In the genomic region with DNA sequence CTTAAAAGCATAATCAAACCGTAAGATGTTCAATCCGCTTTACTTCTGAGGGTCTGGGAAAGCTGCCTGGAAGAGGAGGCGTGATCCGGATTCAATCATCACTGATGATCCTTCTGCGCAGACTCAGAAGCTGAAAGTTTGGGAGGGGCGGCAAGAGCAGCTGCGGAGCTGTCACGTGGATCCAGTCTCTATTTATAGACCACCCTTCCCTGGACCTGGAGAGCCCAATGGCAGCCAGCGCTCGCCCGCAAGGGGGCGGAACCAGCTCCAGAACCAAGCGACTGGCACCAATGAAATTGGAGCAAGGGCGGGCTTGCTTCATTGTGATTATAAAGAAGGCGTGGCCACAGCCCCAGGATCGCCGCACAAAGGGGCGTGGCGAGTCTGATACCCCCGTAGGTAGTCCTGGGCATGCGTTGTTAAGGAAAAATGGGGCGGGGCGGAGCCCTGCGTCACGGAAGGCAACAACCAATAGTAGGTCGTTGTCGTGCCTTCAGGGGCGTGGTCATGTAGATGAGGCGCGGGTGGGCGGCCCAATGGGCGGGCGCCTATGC, we compare ENCODE assay signal across 8 mouse cellular contexts. TPM values are rescaled to one million over a fixed set of nuclear protein-coding genes. Genes with fewer than 3 reads are reported as not detected.
DNase-seq lines count a peak whose midpoint lies in the region; ATAC-seq and TF ChIP-seq lines count a peak whose summit lies in the region.

No protein-coding gene starts in this region.

- H3K27me3 ChIP-seq in G1E (ENCODE audit: insufficient read depth, low read length): peaks cover 19% of the 10 kb centered on the region
- H3K27me3 ChIP-seq in forebrain, embryonic 16.5 days (replicated peaks; ENCODE audit: control insufficient read depth, insufficient read depth, low read length): no peaks in the 10 kb centered on the region
- no peaks in the 10 kb centered on the region for H3K27me3 ChIP-seq in lung, embryonic 14.5 days (ENCODE audit: insufficient read depth, low read length)
- H3K27me3 ChIP-seq in thymus, adult 2 months (ENCODE audit: control insufficient read depth, insufficient read depth, low read length): no peaks in the 10 kb centered on the region

- peak overlapping the region; percentile 86 for H3K9ac ChIP-seq in forebrain, embryonic 16.5 days (replicated peaks; ENCODE audit: low read depth, low read length)
- no peak overlapping the region; the same call in 1 of the 2 replicates for H3K9ac ChIP-seq in lung, embryonic 14.5 days

- under 1% methylated on average over 33 of the region's 33 CpGs for WGBS in forebrain, embryonic 16.5 days
- under 1% methylated on average over 33 of the region's 33 CpGs for WGBS in lung, embryonic 14.5 days
- under 1% methylated on average over 33 of the region's 33 CpGs for WGBS in olfactory bulb, adult 2 months
- WGBS in thymus, adult 2 months: under 1% methylated on average over 32 of the region's 33 CpGs

- no peaks in the 10 kb centered on the region for H3K9me3 ChIP-seq in G1E (replicated peaks)
- H3K9me3 ChIP-seq in forebrain, embryonic 16.5 days (ENCODE audit: control insufficient read depth, low read length): no peaks in the 10 kb centered on the region
- H3K9me3 ChIP-seq in lung, embryonic 14.5 days (ENCODE audit: low read depth, low read length): no peaks in the 10 kb centered on the region

- no peak for TF ChIP-seq CTCF in G1E (IDR thresholded peaks at IDR 0.05; ENCODE audit: low read depth, low read length)
- peak; percentile 71 for TF ChIP-seq CTCF in layer of hippocampus, adult 2 months (conservative IDR thresholded peaks at IDR 0.05)
- peak; percentile 58 for TF ChIP-seq CTCF in lung, embryonic 14.5 days (IDR thresholded peaks at IDR 0.05; ENCODE audit: low read depth)
- TF ChIP-seq CTCF in olfactory bulb, adult 2 months (IDR thresholded peaks at IDR 0.05; ENCODE audit: insufficient read depth, low read depth, low read length): no peak
- TF ChIP-seq CTCF in thymus, adult 2 months (IDR thresholded peaks at IDR 0.05; ENCODE audit: borderline replicate concordance, control insufficient read depth, extremely low read depth, insufficient read depth, low read length, poor library complexity): peak; percentile 50; the same call in 1 of the 2 replicates

- intact Hi-C loops in heart, postnatal 36 days (cut with DNase I): loop anchor here (1.0 kb wide), 1 partner anchor 17 kb away; no protein-coding TSS in a partner anchor

- H3K4me1 ChIP-seq in G1E (ENCODE audit: insufficient read depth, low read depth, low read length): peaks cover 28% of the 10 kb centered on the region
- H3K4me1 ChIP-seq in forebrain, embryonic 16.5 days (replicated peaks; ENCODE audit: control insufficient read depth, insufficient read depth, low read length): peaks cover 28% of the 10 kb centered on the region
- peaks cover 4% of the 10 kb centered on the region; the same call in 1 of the 2 replicates for H3K4me1 ChIP-seq in lung, embryonic 14.5 days (ENCODE audit: insufficient read depth)
- peaks cover 22% of the 10 kb centered on the region for H3K4me1 ChIP-seq in olfactory bulb, adult 2 months (ENCODE audit: control insufficient read depth, insufficient read depth, low read length)
- peaks cover 20% of the 10 kb centered on the region for H3K4me1 ChIP-seq in thymus, adult 2 months (replicated peaks; ENCODE audit: control insufficient read depth, insufficient read depth, low read length)

- peak overlapping the region; percentile 90 for H3K27ac ChIP-seq in forebrain, embryonic 16.5 days (ENCODE audit: low read length)
- H3K27ac ChIP-seq in layer of hippocampus, adult 2 months: peak overlapping the region; percentile 90
- H3K27ac ChIP-seq in lung, embryonic 14.5 days (ENCODE audit: low read depth): peak overlapping the region; percentile 84
- H3K27ac ChIP-seq in olfactory bulb, adult 2 months (ENCODE audit: insufficient read depth, low read depth, low read length): peak overlapping the region; percentile 95
- H3K27ac ChIP-seq in thymus, adult 2 months (ENCODE audit: control insufficient read depth, insufficient read depth, low read length): no peak overlapping the region

- TF ChIP-seq POLR2A in olfactory bulb, adult 2 months (IDR thresholded peaks at IDR 0.05; ENCODE audit: insufficient read depth, low read depth, low read length): no peak
- TF ChIP-seq POLR2A in thymus, adult 2 months (IDR thresholded peaks at IDR 0.05; ENCODE audit: control insufficient read depth, extremely low read depth, insufficient read depth, low read length, poor library complexity): peak; percentile 49; the same call in 1 of the 2 replicates

- peak; percentile 94 for ATAC-seq in G1E (ENCODE audit: extremely low read depth, insufficient number of reproducible peaks, low FRiP score, poor library complexity, severe bottlenecking)
- peak; percentile 95 for ATAC-seq in forebrain, embryonic 16.5 days
- peak; percentile 95 for ATAC-seq in lung, embryonic 14.5 days (ENCODE audit: insufficient read depth)

- peak; percentile 95 for DNase-seq in G1E (ENCODE audit: low spot score)
- peak; percentile 99 to 100 for DNase-seq in cerebellum, adult 18-20 months
- DNase-seq in heart, postnatal 36 days: peak; percentile 98 to 99
- DNase-seq in layer of hippocampus, adult 2 months (ENCODE audit: low spot score in 2 of 2): peak; percentile 100
- peak; percentile 100 for DNase-seq in lung, embryonic 14.5 days
- DNase-seq in thymus, adult 2 months: peak; percentile 97

- H3K4me2 ChIP-seq in forebrain, embryonic 16.5 days (ENCODE audit: low read length): peak overlapping the region; percentile 88
- H3K4me2 ChIP-seq in lung, embryonic 14.5 days: peak overlapping the region; percentile 85

- H3K36me3 ChIP-seq in G1E (replicated peaks): peaks cover 15% of the 10 kb centered on the region
- no peaks in the 10 kb centered on the region for H3K36me3 ChIP-seq in forebrain, embryonic 16.5 days (ENCODE audit: control insufficient read depth, insufficient read depth)
- peaks cover 21% of the 10 kb centered on the region for H3K36me3 ChIP-seq in lung, embryonic 14.5 days (ENCODE audit: insufficient read depth)
- H3K36me3 ChIP-seq in thymus, adult 2 months (ENCODE audit: control insufficient read depth, insufficient read depth, low read length): peaks cover 23% of the 10 kb centered on the region

- peak overlapping the region; percentile 74; the same call in 1 of the 2 replicates for H3K4me3 ChIP-seq in G1E (ENCODE audit: low read depth, low read length)
- peak overlapping the region; percentile 86 for H3K4me3 ChIP-seq in forebrain, embryonic 16.5 days (replicated peaks; ENCODE audit: low read length)
- peak overlapping the region; percentile 96 for H3K4me3 ChIP-seq in layer of hippocampus, adult 2 months
- peak overlapping the region; percentile 75 for H3K4me3 ChIP-seq in lung, embryonic 14.5 days (ENCODE audit: low read depth, low read length)
- H3K4me3 ChIP-seq in olfactory bulb, adult 2 months (ENCODE audit: insufficient read depth, low read depth, low read length): peak overlapping the region; percentile 6
- H3K4me3 ChIP-seq in thymus, adult 2 months (ENCODE audit: control insufficient read depth, insufficient read depth, low read length): 0 out of 2 replicates have a peak overlapping the region, but pooled peaks have one; percentile 1

RNA-seq across cellular contexts. Expression of gene Dact3, which starts 0.3 kb away (rescaled TPM):
- total RNA-seq in G1E (2014; fragmentation: Nextera tagmentation) (0.30 TPM in 1 of 2 replicates, not detected in the other), G1E (2017) (0.05 and 0.12 TPM in 2 replicates)
- 0.28 and 0.30 TPM in 2 replicates for polyA plus RNA-seq in G1E (2012)
- 2.1 and 2.6 TPM in 2 replicates for polyA plus RNA-seq in forebrain, embryonic 16.5 days (2015; fragmentation: Nextera tagmentation; extraction: Ambion mirVana)
- total RNA-seq in heart, postnatal 36 days (2021): 10 to 100 TPM; 11.2 to 11.7 TPM
- total RNA-seq in layer of hippocampus, adult 2 months (2021): 100 to 1,000 TPM; 154 to 156 TPM
- 6.6 and 7.8 TPM in 2 replicates for polyA plus RNA-seq in lung, embryonic 14.5 days (2014; fragmentation: Nextera tagmentation; extraction: Ambion mirVana)
- not detected in 2 replicates for polyA plus RNA-seq in olfactory bulb, adult 2 months (2012; ENCODE audit: insufficient read depth, insufficient read length, low replicate concordance, missing spikeins)
- 3.8 and 4.4 TPM in 2 replicates for polyA plus RNA-seq in thymus, adult 2 months (2012; rRNA removed)

RNA-seq across cellular contexts. Expression of gene Gng8, which starts 16.8 kb away (rescaled TPM):
- total RNA-seq in G1E (2014; fragmentation: Nextera tagmentation): not detected in 2 replicates
- 0.23 TPM in 1 of 2 replicates, not detected in the other for total RNA-seq in G1E (2017)
- not detected in 2 replicates for polyA plus RNA-seq in G1E (2012)
- polyA plus RNA-seq in forebrain, embryonic 16.5 days (2015; fragmentation: Nextera tagmentation; extraction: Ambion mirVana): 1.9 and 4.5 TPM in 2 replicates
- 1 to 10 TPM in 1 of 2 experiments, under 1 TPM in 1; 0.54 to 1.3 TPM for total RNA-seq in heart, postnatal 36 days (2021)
- total RNA-seq in layer of hippocampus, adult 2 months (2021): 1 to 10 TPM; 1.9 to 4.0 TPM
- 10.8 and 11.1 TPM in 2 replicates for polyA plus RNA-seq in lung, embryonic 14.5 days (2014; fragmentation: Nextera tagmentation; extraction: Ambion mirVana)
- not detected in 2 replicates for polyA plus RNA-seq in olfactory bulb, adult 2 months (2012; ENCODE audit: insufficient read depth, insufficient read length, low replicate concordance, missing spikeins)
- polyA plus RNA-seq in thymus, adult 2 months (2012; rRNA removed): 0.62 and 1.7 TPM in 2 replicates

RNA-seq across cellular contexts. Expression of gene Ptgir, which starts 31.5 kb away (rescaled TPM):
- total RNA-seq in G1E (2014; fragmentation: Nextera tagmentation) (not detected in 2 replicates), G1E (2017) (3.1 and 3.5 TPM in 2 replicates)
- polyA plus RNA-seq in G1E (2012): 0.05 and 0.07 TPM in 2 replicates
- 0.15 TPM in 2 replicates for polyA plus RNA-seq in forebrain, embryonic 16.5 days (2015; fragmentation: Nextera tagmentation; extraction: Ambion mirVana)
- 1 to 10 TPM; 2.9 TPM for total RNA-seq in heart, postnatal 36 days (2021)
- total RNA-seq in layer of hippocampus, adult 2 months (2021): under 1 TPM; 0.10 to 0.20 TPM
- 1.3 and 1.6 TPM in 2 replicates for polyA plus RNA-seq in lung, embryonic 14.5 days (2014; fragmentation: Nextera tagmentation; extraction: Ambion mirVana)
- polyA plus RNA-seq in olfactory bulb, adult 2 months (2012; ENCODE audit: insufficient read depth, insufficient read length, low replicate concordance, missing spikeins): not detected in 2 replicates
- 11.3 and 11.4 TPM in 2 replicates for polyA plus RNA-seq in thymus, adult 2 months (2012; rRNA removed)

RNA-seq across cellular contexts. Expression of gene Prkd2, which starts 32.1 kb away (rescaled TPM):
- total RNA-seq in G1E (2014; fragmentation: Nextera tagmentation): 23.6 and 28.7 TPM in 2 replicates
- 3.9 and 4.4 TPM in 2 replicates for total RNA-seq in G1E (2017)
- 13.6 and 22.4 TPM in 2 replicates for polyA plus RNA-seq in G1E (2012)
- 6.6 TPM in 2 replicates for polyA plus RNA-seq in forebrain, embryonic 16.5 days (2015; fragmentation: Nextera tagmentation; extraction: Ambion mirVana)
- 10 to 100 TPM; 17.8 to 19.3 TPM for total RNA-seq in heart, postnatal 36 days (2021)
- 1 to 10 TPM; 6.5 to 7.3 TPM for total RNA-seq in layer of hippocampus, adult 2 months (2021)
- 19.6 and 20.2 TPM in 2 replicates for polyA plus RNA-seq in lung, embryonic 14.5 days (2014; fragmentation: Nextera tagmentation; extraction: Ambion mirVana)
- polyA plus RNA-seq in olfactory bulb, adult 2 months (2012; ENCODE audit: insufficient read depth, insufficient read length, low replicate concordance, missing spikeins): not detected in 2 replicates
- polyA plus RNA-seq in thymus, adult 2 months (2012; rRNA removed): 363 and 406 TPM in 2 replicates

RNA-seq across cellular contexts. Expression of gene Calm3, which starts 49.1 kb away (rescaled TPM):
- total RNA-seq in G1E (2014; fragmentation: Nextera tagmentation) (157 and 166 TPM in 2 replicates), G1E (2017) (313 and 344 TPM in 2 replicates)
- polyA plus RNA-seq in G1E (2012): 792 and 815 TPM in 2 replicates
- polyA plus RNA-seq in forebrain, embryonic 16.5 days (2015; fragmentation: Nextera tagmentation; extraction: Ambion mirVana): 308 and 333 TPM in 2 replicates
- 100 to 1,000 TPM; 182 to 193 TPM for total RNA-seq in heart, postnatal 36 days (2021)
- total RNA-seq in layer of hippocampus, adult 2 months (2021): 1,000 to 10,000 TPM; 2,074 to 2,160 TPM
- 139 and 155 TPM in 2 replicates for polyA plus RNA-seq in lung, embryonic 14.5 days (2014; fragmentation: Nextera tagmentation; extraction: Ambion mirVana)
- polyA plus RNA-seq in olfactory bulb, adult 2 months (2012; ENCODE audit: insufficient read depth, insufficient read length, low replicate concordance, missing spikeins): 1,020 and 1,388 TPM in 2 replicates
- polyA plus RNA-seq in thymus, adult 2 months (2012; rRNA removed): 398 and 475 TPM in 2 replicates

Comparison
In these comparisons a context has a peak if more than half of its experiments do, and no peak if none do; other contexts are left out.
1. H3K4me3 ChIP-seq: peak in every context shown above with its lines; median percentile 96 in layer of hippocampus, adult 2 months; 86 in forebrain, embryonic 16.5 days; 75 in lung, embryonic 14.5 days; 74 in G1E; 6 in olfactory bulb, adult 2 months; 1 in thymus, adult 2 months.
2. CTCF ChIP-seq: peak in layer of hippocampus, adult 2 months (single experiment), lung, embryonic 14.5 days (single experiment) and thymus, adult 2 months (single experiment); none in G1E (single experiment) and olfactory bulb, adult 2 months (single experiment).
3. Peak in every context shown above with its lines, with median percentiles within 50 percentile points of each other: ATAC-seq and DNase-seq.